Mouse (Mus musculus) small intestine, adult 2 months (tissue): Measurements from ENCODE around the gene Mrvi1. TPM values are rescaled to one million over a fixed set of nuclear protein-coding genes. Genes with fewer than 3 reads are reported as not detected.
A peak's percentile ranks its signal among the peaks of the same experiment; 100 is the strongest.

Experiments
- H3K27ac ChIP-seq: fragments of 200-500 bp; 2 replicates; pipeline ENCODE4 v1.5.1; 2012; ENCODE audit warnings: low read depth, low read length, control low read depth, inconsistent platforms; ENCODE audit not compliant: insufficient read depth
- H3K27me3 ChIP-seq: fragments of 200-500 bp; 2 replicates; pipeline ENCODE4 v1.6.1; 2012; ENCODE audit warnings: mild to moderate bottlenecking, moderate library complexity, low read length, inconsistent platforms; ENCODE audit not compliant: control insufficient read depth, insufficient read depth
- H3K36me3 ChIP-seq: fragments of 200-500 bp; 2 replicates; pipeline ENCODE4 v1.6.1; 2012; ENCODE audit warnings: mild to moderate bottlenecking, low read length, control low read depth, inconsistent platforms; ENCODE audit not compliant: control insufficient read depth, insufficient read depth
- H3K4me1 ChIP-seq: fragments of 200-500 bp; 2 replicates; pipeline ENCODE4 v1.6.1; 2012; ENCODE audit warnings: low read length, inconsistent platforms, mixed read lengths; ENCODE audit not compliant: control insufficient read depth, insufficient read depth, insufficient read length
- H3K4me3 ChIP-seq: fragments of 200-500 bp; 2 replicates; pipeline ENCODE4 v1.5.1; 2012; ENCODE audit warnings: low read depth, mild to moderate bottlenecking, control low read depth, inconsistent platforms, low read length, moderate library complexity
- CTCF ChIP-seq: fragments of 200-500 bp; IDR thresholded peaks from 2 replicates; pipeline ENCODE4 v1.5.1; 2012; ENCODE audit warnings: low read depth, mild to moderate bottlenecking, control low read depth, inconsistent platforms, low read length, moderate library complexity, mixed read lengths; ENCODE audit not compliant: insufficient replicate concordance, insufficient read length; ENCODE audit errors: extremely low read depth
- POLR2A ChIP-seq: fragments of 200-500 bp; IDR thresholded peaks from 2 replicates; pipeline ENCODE4 v1.6.1; 2012; ENCODE audit warnings: low read depth, mild to moderate bottlenecking, control low read depth, inconsistent platforms, low read length, moderate library complexity
- WGBS: fragments of 180-500 bp; shearing (Covaris S2); methylation state at CpG from one replicate; pipeline ENCODE4 v1.1.7; 2018; 5-methylcytosine and 5-hydroxymethylcytosine counted together
- polyA plus RNA-seq: library from polyadenylated mRNA; depleted of rRNA; stranded (reverse); fragments of >200 nt; gene quantifications from 2 replicates; pipeline ENCODE4 v1.2.3, GENCODE M21; 2012

Mrvi1 gene
- polyA plus RNA-seq, 1 experiment: 14.8 TPM

GRCm38 (mm10) chr7:110862751-110863289 lies 119.4 kb downstream of the Mrvi1 start, which contains the start of gene Lyve1:
TSS of gene Lyve1 (minus strand) at chr7:110863239.
- Histone ChIP-seq H3K4me3 (no peak within 1 kb of the TSS), H3K4me1 (peaks cover 32% of the 10 kb centered on the region), H3K27me3 (no peaks in the 10 kb centered on the region), H3K27ac (no peak within 1 kb of the TSS), H3K36me3 (no peaks in the 10 kb centered on the region)
- no peak for TF ChIP-seq POLR2A
- TF ChIP-seq CTCF: no peak
- 82% methylated on average over 12 of the region's 12 CpGs for WGBS

- H3K27ac ChIP-seq: peak overlapping the region; percentile 70
- WGBS: 11% methylated on average over 5 of the region's 5 CpGs
Measured at GRCm38 (mm10) chr7:110860129-110860528, 122.1 kb downstream of the Mrvi1 start.

GRCm38 (mm10) chr7:110855604-110856003 lies 126.7 kb downstream of the Mrvi1 start:
- Histone ChIP-seq H3K27ac (peak overlapping the region; percentile 25; the same call in 1 of the 2 replicates), H3K27me3 (no peaks in the 10 kb centered on the region), H3K4me1 (peaks cover 41% of the 10 kb centered on the region; the same call in 1 of the 2 replicates), H3K4me3 (no peak overlapping the region), H3K36me3 (no peaks in the 10 kb centered on the region)
- 80% methylated on average over 1 of the region's 1 CpGs for WGBS
- TF ChIP-seq CTCF (no peak), POLR2A (no peak)

More at GRCm38 (mm10) chr7:110860129-110860528, 122.1 kb downstream of the Mrvi1 start:
- Histone ChIP-seq H3K27me3 (no peaks in the 10 kb centered on the region), H3K4me3 (no peak overlapping the region), H3K4me1 (peaks cover 27% of the 10 kb centered on the region), H3K36me3 (no peaks in the 10 kb centered on the region)
- TF ChIP-seq CTCF (no peak), POLR2A (no peak)

GRCm38 (mm10) chr7:110854927-110855546 lies 127.2 kb downstream of the Mrvi1 start:
- 22% methylated on average over 8 of the region's 8 CpGs for WGBS
- peak overlapping the region; percentile 25 for H3K27ac ChIP-seq

GRCm38 (mm10) chr7:110854519-110854918 lies 127.7 kb downstream of the Mrvi1 start:
- H3K4me1 ChIP-seq: peaks cover 38% of the 10 kb centered on the region; the same call in 1 of the 2 replicates
- no peaks in the 10 kb centered on the region for H3K27me3 ChIP-seq
- no peak overlapping the region for H3K4me3 ChIP-seq
- TF ChIP-seq POLR2A (no peak), CTCF (no peak)
- peak overlapping the region; percentile 35 for H3K27ac ChIP-seq
- H3K36me3 ChIP-seq: no peaks in the 10 kb centered on the region
- WGBS: 22% methylated on average over 3 of the region's 3 CpGs

More at GRCm38 (mm10) chr7:110854927-110855546, 127.2 kb downstream of the Mrvi1 start:
- Histone ChIP-seq H3K4me1 (peaks cover 41% of the 10 kb centered on the region; the same call in 1 of the 2 replicates), H3K36me3 (no peaks in the 10 kb centered on the region), H3K27me3 (no peaks in the 10 kb centered on the region), H3K4me3 (no peak overlapping the region)
- TF ChIP-seq CTCF (no peak), POLR2A (no peak)

GRCm38 (mm10) chr7:110853611-110854010 lies 128.7 kb downstream of the Mrvi1 start:
- TF ChIP-seq POLR2A (no peak), CTCF (no peak)
- H3K36me3 ChIP-seq: no peaks in the 10 kb centered on the region

GRCm38 (mm10) chr7:110851541-110852203 lies 130.6 kb downstream of the Mrvi1 start:
- Histone ChIP-seq H3K4me3 (no peak overlapping the region), H3K27ac (peak overlapping the region; percentile 80), H3K36me3 (no peaks in the 10 kb centered on the region), H3K4me1 (peaks cover 27% of the 10 kb centered on the region; the same call in 1 of the 2 replicates), H3K27me3 (no peaks in the 10 kb centered on the region)
- WGBS: 44% methylated on average over 7 of the region's 7 CpGs
- TF ChIP-seq POLR2A (no peak), CTCF (no peak)

More at GRCm38 (mm10) chr7:110853611-110854010, 128.7 kb downstream of the Mrvi1 start:
- H3K4me3 ChIP-seq: no peak overlapping the region
- WGBS: 30% methylated on average over 10 of the region's 10 CpGs
- H3K27ac ChIP-seq: peak overlapping the region; percentile 35
- H3K4me1 ChIP-seq: peaks cover 31% of the 10 kb centered on the region; the same call in 1 of the 2 replicates
- no peaks in the 10 kb centered on the region for H3K27me3 ChIP-seq
